Mouse (Mus musculus): ENCODE results near the gene C1qtnf7. TPM values are rescaled to one million over a fixed set of nuclear protein-coding genes. Genes with fewer than 3 reads are reported as not detected.

Gene C1qtnf7
- 7.8 and 8.2 TPM in 2 replicates for polyA plus RNA-seq (2015; fragmentation: Nextera tagmentation; extraction: Ambion mirVana)

GRCm38 (mm10) chr5:43515401-43515976, at the start of gene C1qtnf7:
Gene C1qtnf7 (plus strand): TSS chr5:43515538.
- 29% methylated on average over 15 of the region's 15 CpGs for WGBS
- Histone ChIP-seq H3K27me3 (no peaks in the 10 kb centered on the region), H3K4me3 (peak within 1 kb of the TSS; percentile 21), H3K9ac (no peak within 1 kb of the TSS), H3K27ac (no peak within 1 kb of the TSS), H3K36me3 (no peaks in the 10 kb centered on the region), H3K4me2 (peak within 1 kb of the TSS; percentile 49), H3K9me3 (no peaks in the 10 kb centered on the region), H3K4me1 (peaks cover 18% of the 10 kb centered on the region)
- no peak for ATAC-seq (ENCODE audit: insufficient number of reproducible peaks, insufficient read depth, low FRiP score, low TSS enrichment, low read depth)

GRCm38 (mm10) chr5:43466762-43467161, 48.6 kb upstream of the C1qtnf7 start:
- ATAC-seq (ENCODE audit: insufficient number of reproducible peaks, insufficient read depth, low FRiP score, low TSS enrichment, low read depth) = no peak
- H3K27me3 ChIP-seq = no peaks in the 10 kb centered on the region
- WGBS = 78% methylated on average over 2 of the region's 2 CpGs
- H3K4me1 ChIP-seq = no peaks in the 10 kb centered on the region
- H3K4me2 ChIP-seq = no peak overlapping the region
- no peak overlapping the region for H3K9ac ChIP-seq
- H3K4me3 ChIP-seq = no peak overlapping the region
- H3K36me3 ChIP-seq = no peaks in the 10 kb centered on the region
- no peak overlapping the region for H3K27ac ChIP-seq
- H3K9me3 ChIP-seq = no peaks in the 10 kb centered on the region

GRCm38 (mm10) chr5:43467214-43467613, 48.1 kb upstream of the C1qtnf7 start:
- Histone ChIP-seq H3K9me3 (no peaks in the 10 kb centered on the region), H3K4me2 (no peak overlapping the region), H3K27ac (no peak overlapping the region), H3K27me3 (no peaks in the 10 kb centered on the region), H3K36me3 (no peaks in the 10 kb centered on the region), H3K4me3 (no peak overlapping the region), H3K4me1 (no peaks in the 10 kb centered on the region), H3K9ac (no peak overlapping the region)
- ATAC-seq (ENCODE audit: insufficient number of reproducible peaks, insufficient read depth, low FRiP score, low TSS enrichment, low read depth) = no peak
- WGBS = 73% methylated on average over 3 of the region's 3 CpGs

GRCm38 (mm10) chr5:43468937-43469336, 46.4 kb upstream of the C1qtnf7 start:
- H3K27ac ChIP-seq = no peak overlapping the region
- 68% methylated on average over 10 of the region's 10 CpGs for WGBS
- H3K4me3 ChIP-seq = no peak overlapping the region
- H3K9me3 ChIP-seq = no peaks in the 10 kb centered on the region
- H3K36me3 ChIP-seq = no peaks in the 10 kb centered on the region
- H3K27me3 ChIP-seq = no peaks in the 10 kb centered on the region
- ATAC-seq (ENCODE audit: insufficient number of reproducible peaks, insufficient read depth, low FRiP score, low TSS enrichment, low read depth) = no peak
- H3K4me2 ChIP-seq = no peak overlapping the region
- no peak overlapping the region for H3K9ac ChIP-seq
- H3K4me1 ChIP-seq = no peaks in the 10 kb centered on the region

- H3K27ac ChIP-seq = no peak overlapping the region
- no peaks in the 10 kb centered on the region for H3K9me3 ChIP-seq
These were observed 37.4 kb upstream of the C1qtnf7 start for GRCm38 (mm10) chr5:43477953-43478352.

GRCm38 (mm10) chr5:43480046-43480445, 35.3 kb upstream of the C1qtnf7 start:
- ATAC-seq (ENCODE audit: insufficient number of reproducible peaks, insufficient read depth, low FRiP score, low TSS enrichment, low read depth) = no peak
- Histone ChIP-seq H3K36me3 (no peaks in the 10 kb centered on the region), H3K4me1 (no peaks in the 10 kb centered on the region), H3K9me3 (no peaks in the 10 kb centered on the region), H3K27me3 (no peaks in the 10 kb centered on the region), H3K4me2 (no peak overlapping the region), H3K4me3 (no peak overlapping the region), H3K9ac (no peak overlapping the region), H3K27ac (no peak overlapping the region)
- 77% methylated on average over 3 of the region's 3 CpGs for whole genome bisulfite sequencing

More at GRCm38 (mm10) chr5:43477953-43478352, 37.4 kb upstream of the C1qtnf7 start:
- H3K27me3 ChIP-seq = no peaks in the 10 kb centered on the region
- no peak for ATAC-seq (ENCODE audit: insufficient number of reproducible peaks, insufficient read depth, low FRiP score, low TSS enrichment, low read depth)
- no peaks in the 10 kb centered on the region for H3K36me3 ChIP-seq
- no peak overlapping the region for H3K4me2 ChIP-seq
- H3K9ac ChIP-seq = no peak overlapping the region
- WGBS = 47% methylated on average over 5 of the region's 5 CpGs
- no peaks in the 10 kb centered on the region for H3K4me1 ChIP-seq
- H3K4me3 ChIP-seq = no peak overlapping the region

GRCm38 (mm10) chr5:43480786-43481185, 34.6 kb upstream of the C1qtnf7 start:
- Histone ChIP-seq H3K36me3 (no peaks in the 10 kb centered on the region), H3K4me3 (no peak overlapping the region), H3K4me2 (no peak overlapping the region), H3K9ac (no peak overlapping the region), H3K27me3 (no peaks in the 10 kb centered on the region), H3K9me3 (no peaks in the 10 kb centered on the region), H3K4me1 (no peaks in the 10 kb centered on the region), H3K27ac (no peak overlapping the region)
- 51% methylated on average over 2 of the region's 2 CpGs for WGBS
- ATAC-seq (ENCODE audit: insufficient number of reproducible peaks, insufficient read depth, low FRiP score, low TSS enrichment, low read depth) = no peak

- no peaks in the 10 kb centered on the region for H3K36me3 ChIP-seq
- H3K27me3 ChIP-seq = no peaks in the 10 kb centered on the region
- H3K4me1 ChIP-seq = no peaks in the 10 kb centered on the region
- 19% methylated on average over 2 of the region's 2 CpGs for WGBS
- ATAC-seq (ENCODE audit: insufficient number of reproducible peaks, insufficient read depth, low FRiP score, low TSS enrichment, low read depth) = no peak
- no peak overlapping the region for H3K4me3 ChIP-seq
- H3K4me2 ChIP-seq = no peak overlapping the region
- no peak overlapping the region for H3K9ac ChIP-seq
- no peak overlapping the region for H3K27ac ChIP-seq
- H3K9me3 ChIP-seq = no peaks in the 10 kb centered on the region
These were observed 33.5 kb upstream of the C1qtnf7 start for GRCm38 (mm10) chr5:43481824-43482223.

- H3K36me3 ChIP-seq = no peaks in the 10 kb centered on the region
- H3K9ac ChIP-seq = no peak overlapping the region
- no peak for ATAC-seq (ENCODE audit: insufficient number of reproducible peaks, insufficient read depth, low FRiP score, low TSS enrichment, low read depth)
- H3K4me3 ChIP-seq = no peak overlapping the region
- H3K27me3 ChIP-seq = no peaks in the 10 kb centered on the region
- no peaks in the 10 kb centered on the region for H3K9me3 ChIP-seq
- peaks cover 9% of the 10 kb centered on the region for H3K4me1 ChIP-seq
- H3K4me2 ChIP-seq = no peak overlapping the region
- whole genome bisulfite sequencing = 79% methylated on average over 1 of the region's 1 CpGs
- no peak overlapping the region for H3K27ac ChIP-seq
These were observed 13.5 kb upstream of the C1qtnf7 start for GRCm38 (mm10) chr5:43501887-43502286.

GRCm38 (mm10) chr5:43504243-43504786, 11.0 kb upstream of the C1qtnf7 start:
- no peak overlapping the region for H3K4me2 ChIP-seq
- H3K4me1 ChIP-seq = peaks cover 9% of the 10 kb centered on the region
- H3K36me3 ChIP-seq = no peaks in the 10 kb centered on the region
- H3K4me3 ChIP-seq = no peak overlapping the region
- H3K9me3 ChIP-seq = no peaks in the 10 kb centered on the region
- no peak overlapping the region for H3K27ac ChIP-seq
- H3K9ac ChIP-seq = no peak overlapping the region
- ATAC-seq (ENCODE audit: insufficient number of reproducible peaks, insufficient read depth, low FRiP score, low TSS enrichment, low read depth) = no peak
- 15% methylated on average over 2 of the region's 2 CpGs for WGBS
- no peaks in the 10 kb centered on the region for H3K27me3 ChIP-seq

- H3K27me3 ChIP-seq = no peaks in the 10 kb centered on the region
- no peaks in the 10 kb centered on the region for H3K9me3 ChIP-seq
- H3K27ac ChIP-seq = no peak overlapping the region
- no peak overlapping the region for H3K9ac ChIP-seq
- H3K4me3 ChIP-seq = no peak overlapping the region
- no peak for ATAC-seq (ENCODE audit: insufficient number of reproducible peaks, insufficient read depth, low FRiP score, low TSS enrichment, low read depth)
- H3K4me1 ChIP-seq = peaks cover 9% of the 10 kb centered on the region
- WGBS = 64% methylated on average over 2 of the region's 2 CpGs
- H3K4me2 ChIP-seq = no peak overlapping the region
- H3K36me3 ChIP-seq = no peaks in the 10 kb centered on the region
These were observed 6.9 kb upstream of the C1qtnf7 start for GRCm38 (mm10) chr5:43508470-43508869.

- Histone ChIP-seq H3K4me3 (no peak overlapping the region), H3K36me3 (no peaks in the 10 kb centered on the region), H3K9ac (no peak overlapping the region), H3K9me3 (no peaks in the 10 kb centered on the region), H3K4me1 (peaks cover 8% of the 10 kb centered on the region), H3K4me2 (no peak overlapping the region), H3K27ac (no peak overlapping the region), H3K27me3 (no peaks in the 10 kb centered on the region)
- WGBS = 56% methylated on average over 1 of the region's 1 CpGs
- no peak for ATAC-seq (ENCODE audit: insufficient number of reproducible peaks, insufficient read depth, low FRiP score, low TSS enrichment, low read depth)
These were observed 6.4 kb upstream of the C1qtnf7 start for GRCm38 (mm10) chr5:43508892-43509291.

Data from embryonic facial prominence, embryonic 13.5 days (tissue).